Mouse (Mus musculus): ENCODE measurements around the gene Evx1.

DNA sequence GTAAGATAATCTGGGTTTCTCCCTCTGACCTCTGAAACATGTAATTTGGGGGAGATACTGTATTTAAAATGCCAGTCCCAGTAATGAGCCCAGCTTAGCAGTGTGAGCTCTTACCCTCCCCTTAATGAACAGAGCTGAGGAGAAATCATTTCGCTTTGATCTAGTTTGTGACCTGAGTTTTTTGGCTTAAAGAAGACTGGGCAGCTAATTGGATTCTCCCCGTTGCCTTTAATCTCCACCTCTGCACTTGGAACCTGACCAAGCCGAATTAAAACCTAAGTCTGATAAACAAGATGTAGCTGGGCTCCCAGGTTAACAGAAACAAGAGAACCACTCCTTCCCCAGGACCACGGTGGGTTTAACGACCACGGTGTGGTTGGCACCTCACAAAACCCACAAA, 36.9 kb upstream of the Evx1 start:
- no peak for TF ChIP-seq POLR2A (IDR thresholded peaks at IDR 0.05; ENCODE audit: insufficient read depth, low read depth, low read length)
- TF ChIP-seq CTCF (IDR thresholded peaks at IDR 0.05): no peak

Data from heart, adult 2 months (tissue).